Mouse (Mus musculus) spleen, adult 2 months (tissue): ENCODE data around the gene Ccser1.

Source experiments
- CTCF ChIP-seq: fragments of 200-500 bp; IDR thresholded peaks from 2 replicates; pipeline ENCODE4 v1.5.1; 2011; ENCODE audit warnings: mild to moderate bottlenecking, inconsistent platforms; ENCODE audit not compliant: insufficient read depth, insufficient read length, insufficient replicate concordance; ENCODE audit errors: extremely low read depth
- POLR2A ChIP-seq: fragments of 200-500 bp; IDR thresholded peaks from 2 replicates; pipeline ENCODE4 v1.6.1; 2011; ENCODE audit warnings: low read depth, low read length, inconsistent platforms

GRCm38 (mm10) chr6:62196496-62197188 lies 1016.5 kb downstream of the Ccser1 start:
- no peak for TF ChIP-seq CTCF
- no peak for TF ChIP-seq POLR2A
